Comparison of ENCODE assay signal across 8 mouse cellular contexts in genomic region chr8:87960061-87960749, GRCm38 (mm10). TPM values are rescaled to one million over a fixed set of nuclear protein-coding genes. Genes with fewer than 3 reads are reported as not detected.
DNase-seq lines count a peak whose midpoint lies in the region; ATAC-seq and TF ChIP-seq lines count a peak whose summit lies in the region.

No protein-coding gene starts in this region.

- H3K27ac ChIP-seq in cerebellum, adult 2 months (ENCODE audit: insufficient read depth, low read length): peak overlapping the region; percentile 90
- no peak overlapping the region; the same call in 1 of the 2 replicates for H3K27ac ChIP-seq in liver, embryonic 16.5 days (ENCODE audit: low read length)
- peak overlapping the region; percentile 58; the same call in 1 of the 2 replicates for H3K27ac ChIP-seq in olfactory bulb, adult 2 months (ENCODE audit: insufficient read depth, low read depth, low read length)

- intact Hi-C loops in heart, postnatal 25 days (cut with DNase I): loop anchor here (2.0 to 10.0 kb wide), 3 partner anchors 83 to 245 kb away; no protein-coding TSS in a partner anchor

- H3K9me3 ChIP-seq in E14TG2a.4 (ENCODE audit: low read length): no peaks in the 10 kb centered on the region
- no peaks in the 10 kb centered on the region for H3K9me3 ChIP-seq in liver, embryonic 16.5 days (replicated peaks; ENCODE audit: control insufficient read depth, low read length)

- no peak overlapping the region; the same call in 1 of the 2 replicates for H3K9ac ChIP-seq in liver, embryonic 16.5 days (ENCODE audit: low read depth, low read length)

- under 1% methylated on average over 66 of the region's 76 CpGs for WGBS in cerebellum, adult 2 months
- WGBS in liver, embryonic 16.5 days (ENCODE audit: insufficient replicate concordance): under 1% methylated on average over 69 of the region's 76 CpGs
- WGBS in olfactory bulb, adult 2 months: under 1% methylated on average over 66 of the region's 76 CpGs

- TF ChIP-seq CTCF in E14TG2a.4 (conservative IDR thresholded peaks at IDR 0.05; ENCODE audit: low read length): no peak
- peak; percentile 65 for TF ChIP-seq CTCF in cerebellum, adult 2 months (IDR thresholded peaks at IDR 0.05; ENCODE audit: borderline replicate concordance, insufficient read depth, low read depth, low read length)
- TF ChIP-seq CTCF in olfactory bulb, adult 2 months (IDR thresholded peaks at IDR 0.05; ENCODE audit: insufficient read depth, low read depth, low read length): no peak

- 0 out of 2 replicates have a peak, but pooled peaks have one; percentile 24 for TF ChIP-seq POLR2A in cerebellum, adult 2 months (IDR thresholded peaks at IDR 0.05; ENCODE audit: borderline replicate concordance, insufficient read depth, low read length)
- TF ChIP-seq POLR2A in olfactory bulb, adult 2 months (IDR thresholded peaks at IDR 0.05; ENCODE audit: insufficient read depth, low read depth, low read length): no peak

- H3K4me3 ChIP-seq in E14TG2a.4 (replicated peaks; ENCODE audit: low read length): peak overlapping the region; percentile 94
- peak overlapping the region; percentile 97 for H3K4me3 ChIP-seq in cerebellum, adult 2 months (replicated peaks; ENCODE audit: insufficient read depth, low read depth, low read length)
- peak overlapping the region; percentile 58 for H3K4me3 ChIP-seq in liver, embryonic 16.5 days (ENCODE audit: low read depth, low read length)
- H3K4me3 ChIP-seq in olfactory bulb, adult 2 months (ENCODE audit: insufficient read depth, low read depth, low read length): peak overlapping the region; percentile 60

- H3K4me2 ChIP-seq in liver, embryonic 16.5 days (ENCODE audit: low read depth, low read length): peak overlapping the region; percentile 77

- ATAC-seq in liver, embryonic 16.5 days (ENCODE audit: low read depth): no peak

- peaks cover 84% of the 10 kb centered on the region for H3K27me3 ChIP-seq in E14TG2a.4 (ENCODE audit: insufficient read depth, low read length)
- H3K27me3 ChIP-seq in cerebellum, adult 2 months (ENCODE audit: control insufficient read depth, insufficient read depth, low read length): no peaks in the 10 kb centered on the region
- peaks cover 82% of the 10 kb centered on the region for H3K27me3 ChIP-seq in liver, embryonic 16.5 days (ENCODE audit: control insufficient read depth, insufficient read depth, low read depth, low read length)

- H3K36me3 ChIP-seq in E14TG2a.4 (ENCODE audit: insufficient read depth, low read length): peaks cover 4% of the 10 kb centered on the region; the same call in 1 of the 2 replicates
- H3K36me3 ChIP-seq in liver, embryonic 16.5 days (ENCODE audit: control insufficient read depth, insufficient read depth): no peaks in the 10 kb centered on the region

- peaks cover 56% of the 10 kb centered on the region for H3K4me1 ChIP-seq in E14TG2a.4 (replicated peaks; ENCODE audit: low read depth, low read length)
- H3K4me1 ChIP-seq in cerebellum, adult 2 months (ENCODE audit: control insufficient read depth, insufficient read depth, low read length): peaks cover 13% of the 10 kb centered on the region; the same call in 1 of the 2 replicates
- no peaks in the 10 kb centered on the region; the same call in none of the 2 replicates for H3K4me1 ChIP-seq in liver, embryonic 16.5 days (ENCODE audit: control insufficient read depth, low read depth, low read length)
- peaks cover 42% of the 10 kb centered on the region for H3K4me1 ChIP-seq in olfactory bulb, adult 2 months (ENCODE audit: control insufficient read depth, insufficient read depth, low read length)

- DNase-seq in cerebellum, adult 2 months: peak; percentile 87 to 89
- peak; percentile 75 for DNase-seq in forelimb bud, embryonic 11.5 days (ENCODE audit: low read depth, low spot score)
- DNase-seq in heart, postnatal 25 days (ENCODE audit: low spot score): peak; percentile 66
- peak; percentile 45 to 71 for DNase-seq in layer of hippocampus, adult 18-20 months (ENCODE audit: low spot score in 2 of 2)
- DNase-seq in urinary bladder, postnatal 36 days (ENCODE audit: low spot score in 2 of 2): peak; percentile 70 to 77

RNA-seq across cellular contexts. Expression of gene Zfp423, which starts 0.8 kb away (rescaled TPM):
- polyA plus RNA-seq in cerebellum, adult 2 months (2012; rRNA removed): 38.1 and 40.1 TPM in 2 replicates
- 1 to 10 TPM; 6.1 to 6.7 TPM for total RNA-seq in heart, postnatal 25 days (2021)
- 10 to 100 TPM; 37.0 to 42.7 TPM for total RNA-seq in layer of hippocampus, adult 18-20 months (2021)
- 0.29 and 0.46 TPM in 2 replicates for polyA plus RNA-seq in liver, embryonic 16.5 days (2015; fragmentation: Nextera tagmentation; extraction: Ambion mirVana)
- not detected in 2 replicates for polyA plus RNA-seq in olfactory bulb, adult 2 months (2012; ENCODE audit: insufficient read depth, insufficient read length, low replicate concordance, missing spikeins)

Comparison
In these comparisons a context has a peak if more than half of its experiments do, and no peak if none do; other contexts are left out.
1. RNA of gene Zfp423, which starts 0.8 kb away (polyA plus RNA-seq): 38.1 to 40.1 TPM in cerebellum, adult 2 months; 0.29 to 0.46 TPM in liver, embryonic 16.5 days and not detected in olfactory bulb, adult 2 months; every median in the first group is over 10 times any median in the second.
2. Peak in every context shown above with its lines, with median percentiles within 50 percentile points of each other: H3K4me3 ChIP-seq and DNase-seq.